Mouse (Mus musculus): ENCODE data around the gene Cdr2l.
"Not testable (repeated sequence)": the region's sequence is repeated elsewhere in the genome, so short reads cannot be mapped to it uniquely, and the experiment has no call there.

DNA sequence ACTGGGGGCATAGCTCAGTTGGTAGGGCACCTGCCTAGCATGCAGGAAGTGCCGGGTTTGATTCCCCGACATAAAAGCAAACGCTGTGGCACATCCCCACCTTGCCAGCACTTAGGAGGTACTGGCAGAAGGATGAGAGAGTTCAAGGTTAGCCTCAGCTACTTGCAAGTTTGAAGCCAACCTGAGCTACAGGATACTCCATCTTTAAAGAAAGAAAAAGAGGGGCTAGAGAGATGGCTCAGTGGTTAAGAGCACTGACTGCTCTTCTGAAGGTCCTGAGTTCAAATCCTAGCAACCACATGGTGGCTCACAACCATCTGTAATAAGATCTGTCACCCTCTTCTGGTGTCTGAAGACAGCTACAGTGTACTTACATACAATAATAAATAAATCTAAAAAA lies 5.1 kb downstream of the Cdr2l start:
- not testable (repeated sequence) for TF ChIP-seq HCFC1 (IDR thresholded peaks at IDR 0.05; ENCODE audit: borderline replicate concordance, insufficient read depth, low read length); CHD2 (IDR thresholded peaks at IDR 0.05; ENCODE audit: low read depth, low read length); ZNF384 (IDR thresholded peaks at IDR 0.05; ENCODE audit: low read depth, low read length); ZC3H11A (IDR thresholded peaks at IDR 0.05; ENCODE audit: borderline replicate concordance, low read depth, low read length); MAFK (IDR thresholded peaks at IDR 0.05; ENCODE audit: insufficient read depth, low read depth, low read length)
